Mouse (Mus musculus): ENCODE results near the gene Tfap2a. TPM values are rescaled to one million over a fixed set of nuclear protein-coding genes. Genes with fewer than 3 reads are reported as not detected.

Tfap2a gene
- polyA plus RNA-seq, 1 experiment from 2014 or later: 3.4 TPM

GRCm38 (mm10) chr13:40719741-40720082 is 18.5 kb downstream of the Tfap2a start:
- DNase-seq (ENCODE audit: low spot score) (no peak), ATAC-seq (ENCODE audit: low FRiP score, low TSS enrichment) (no peak)
- Histone ChIP-seq H3K9ac (ENCODE audit: low read length) (no peak overlapping the region), H3K36me3 (ENCODE audit: control insufficient read depth, insufficient read depth, low read length) (no peaks in the 10 kb centered on the region), H3K9me3 (ENCODE audit: control insufficient read depth, low read length) (no peaks in the 10 kb centered on the region), H3K27me3 (ENCODE audit: control insufficient read depth, insufficient read depth, low read length) (no peaks in the 10 kb centered on the region; the same call in 1 of the 2 replicates), H3K4me3 (ENCODE audit: low read depth, low read length) (no peak overlapping the region), H3K4me1 (replicated peaks; ENCODE audit: control insufficient read depth, insufficient read depth) (0 out of 2 replicates have a peak, but pooled peaks cover 3% of the 10 kb centered on the region), H3K27ac (replicated peaks) (no peak overlapping the region), H3K4me2 (replicated peaks; ENCODE audit: low read depth) (no peak overlapping the region)
- WGBS: 16% methylated on average over 9 of the region's 9 CpGs
- TF ChIP-seq EP300 (optimal IDR thresholded peaks at IDR 0.05) (no peak), CTCF (IDR thresholded peaks at IDR 0.05; ENCODE audit: low read depth) (no peak)

- no peak for TF ChIP-seq CTCF (IDR thresholded peaks at IDR 0.05; ENCODE audit: low read depth)
- TF ChIP-seq EP300 (optimal IDR thresholded peaks at IDR 0.05): no peak
- ATAC-seq (ENCODE audit: low FRiP score, low TSS enrichment) (no peak), DNase-seq (ENCODE audit: low spot score) (peak; percentile 15)
- H3K4me1 ChIP-seq (replicated peaks; ENCODE audit: control insufficient read depth, insufficient read depth): 0 out of 2 replicates have a peak, but pooled peaks cover 3% of the 10 kb centered on the region
- H3K9ac ChIP-seq (ENCODE audit: low read length): no peak overlapping the region
- no peak overlapping the region for H3K4me3 ChIP-seq (ENCODE audit: low read depth, low read length)
- no peaks in the 10 kb centered on the region for H3K9me3 ChIP-seq (ENCODE audit: control insufficient read depth, low read length)
- H3K27me3 ChIP-seq (ENCODE audit: control insufficient read depth, insufficient read depth, low read length): no peaks in the 10 kb centered on the region; the same call in 1 of the 2 replicates
- H3K27ac ChIP-seq (replicated peaks): peak overlapping the region; percentile 56; the same call in 1 of the 2 replicates
- 22% methylated on average over 14 of the region's 14 CpGs for WGBS
- H3K4me2 ChIP-seq (replicated peaks; ENCODE audit: low read depth): no peak overlapping the region
- no peaks in the 10 kb centered on the region for H3K36me3 ChIP-seq (ENCODE audit: control insufficient read depth, insufficient read depth, low read length)
Measured at GRCm38 (mm10) chr13:40719066-40719740, 19.0 kb downstream of the Tfap2a start.

GRCm38 (mm10) chr13:40716771-40717716 is 21.1 kb downstream of the Tfap2a start:
- ATAC-seq (ENCODE audit: low FRiP score, low TSS enrichment) (no peak), DNase-seq (ENCODE audit: low spot score) (no peak)
- no peak overlapping the region for H3K27ac ChIP-seq (replicated peaks)
- H3K36me3 ChIP-seq (ENCODE audit: control insufficient read depth, insufficient read depth, low read length): no peaks in the 10 kb centered on the region
- H3K4me2 ChIP-seq (replicated peaks; ENCODE audit: low read depth): no peak overlapping the region
- no peak overlapping the region for H3K9ac ChIP-seq (ENCODE audit: low read length)
- H3K4me1 ChIP-seq (replicated peaks; ENCODE audit: control insufficient read depth, insufficient read depth): no peaks in the 10 kb centered on the region
- H3K9me3 ChIP-seq (ENCODE audit: control insufficient read depth, low read length): no peaks in the 10 kb centered on the region
- 12% methylated on average over 32 of the region's 37 CpGs for WGBS
- no peak overlapping the region for H3K4me3 ChIP-seq (ENCODE audit: low read depth, low read length)
- peaks cover 2% of the 10 kb centered on the region; the same call in 1 of the 2 replicates for H3K27me3 ChIP-seq (ENCODE audit: control insufficient read depth, insufficient read depth, low read length)
- TF ChIP-seq EP300 (optimal IDR thresholded peaks at IDR 0.05) (no peak), CTCF (IDR thresholded peaks at IDR 0.05; ENCODE audit: low read depth) (no peak)

- no peak for TF ChIP-seq EP300 (optimal IDR thresholded peaks at IDR 0.05)
- TF ChIP-seq CTCF (IDR thresholded peaks at IDR 0.05; ENCODE audit: low read depth): no peak
- Histone ChIP-seq H3K9ac (ENCODE audit: low read length) (no peak overlapping the region), H3K36me3 (ENCODE audit: control insufficient read depth, insufficient read depth, low read length) (no peaks in the 10 kb centered on the region), H3K4me2 (replicated peaks; ENCODE audit: low read depth) (no peak overlapping the region), H3K27me3 (ENCODE audit: control insufficient read depth, insufficient read depth, low read length) (peaks cover 8% of the 10 kb centered on the region; the same call in 1 of the 2 replicates), H3K9me3 (ENCODE audit: control insufficient read depth, low read length) (no peaks in the 10 kb centered on the region), H3K4me3 (ENCODE audit: low read depth, low read length) (no peak overlapping the region), H3K27ac (replicated peaks) (no peak overlapping the region), H3K4me1 (replicated peaks; ENCODE audit: control insufficient read depth, insufficient read depth) (no peaks in the 10 kb centered on the region)
- DNase-seq (ENCODE audit: low spot score) (no peak), ATAC-seq (ENCODE audit: low FRiP score, low TSS enrichment) (no peak)
- 17% methylated on average over 2 of the region's 2 CpGs for WGBS
Measured at GRCm38 (mm10) chr13:40714531-40714930, 23.6 kb downstream of the Tfap2a start.

- H3K27me3 ChIP-seq (ENCODE audit: control insufficient read depth, insufficient read depth, low read length): peaks cover 10% of the 10 kb centered on the region; the same call in 1 of the 2 replicates
- H3K9me3 ChIP-seq (ENCODE audit: control insufficient read depth, low read length): no peaks in the 10 kb centered on the region
- no peak overlapping the region for H3K4me3 ChIP-seq (ENCODE audit: low read depth, low read length)
- H3K36me3 ChIP-seq (ENCODE audit: control insufficient read depth, insufficient read depth, low read length): no peaks in the 10 kb centered on the region
- DNase-seq (ENCODE audit: low spot score): no peak
- no peaks in the 10 kb centered on the region for H3K4me1 ChIP-seq (replicated peaks; ENCODE audit: control insufficient read depth, insufficient read depth)
- no peak overlapping the region for H3K27ac ChIP-seq (replicated peaks)
- no peak overlapping the region for H3K9ac ChIP-seq (ENCODE audit: low read length)
- TF ChIP-seq EP300 (optimal IDR thresholded peaks at IDR 0.05) (no peak), CTCF (IDR thresholded peaks at IDR 0.05; ENCODE audit: low read depth) (no peak)
- no peak overlapping the region for H3K4me2 ChIP-seq (replicated peaks; ENCODE audit: low read depth)
- WGBS: 19% methylated on average over 5 of the region's 5 CpGs
- no peak for ATAC-seq (ENCODE audit: low FRiP score, low TSS enrichment)
Measured at GRCm38 (mm10) chr13:40713681-40714080, 24.5 kb downstream of the Tfap2a start.

Data from stomach, postnatal 0 days (tissue).